Mouse (Mus musculus): ENCODE results near the gene Apob.
A peak's percentile ranks its signal among the peaks of the same experiment; 100 is the strongest.

Gene Apob

DNA sequence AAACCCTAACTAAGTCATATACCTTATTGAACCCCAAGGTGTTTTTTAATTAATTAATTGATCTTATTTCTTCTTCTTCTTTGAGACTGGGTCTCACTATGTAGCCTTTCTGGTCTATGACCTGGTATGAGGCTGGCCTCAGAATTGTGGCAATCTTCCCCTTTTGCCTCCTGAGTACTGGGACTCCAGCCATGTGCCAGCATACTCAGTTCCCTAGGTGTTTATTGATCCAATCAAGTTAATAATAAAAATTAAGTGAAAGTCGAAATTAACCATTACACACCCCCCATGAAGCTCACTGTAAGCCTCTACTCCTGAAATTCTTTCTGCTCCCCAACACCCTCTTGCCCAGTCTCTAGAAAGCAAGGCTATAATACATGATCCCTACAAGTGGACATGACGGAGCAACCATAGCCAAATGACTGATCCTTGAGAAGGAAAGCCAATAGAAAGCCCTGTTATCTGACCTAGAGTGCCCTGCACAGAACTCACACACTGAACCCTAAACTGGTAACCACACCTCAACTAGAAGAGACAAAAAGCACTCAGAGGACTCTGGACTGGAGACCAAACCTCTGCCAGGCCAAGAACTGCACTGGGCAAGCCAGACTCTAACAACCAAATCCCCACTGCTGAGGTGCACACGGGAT lies 60.8 kb downstream of the Apob start:
- no peak for DNase-seq (ENCODE audit: low spot score in 2 of 2)

DNA sequence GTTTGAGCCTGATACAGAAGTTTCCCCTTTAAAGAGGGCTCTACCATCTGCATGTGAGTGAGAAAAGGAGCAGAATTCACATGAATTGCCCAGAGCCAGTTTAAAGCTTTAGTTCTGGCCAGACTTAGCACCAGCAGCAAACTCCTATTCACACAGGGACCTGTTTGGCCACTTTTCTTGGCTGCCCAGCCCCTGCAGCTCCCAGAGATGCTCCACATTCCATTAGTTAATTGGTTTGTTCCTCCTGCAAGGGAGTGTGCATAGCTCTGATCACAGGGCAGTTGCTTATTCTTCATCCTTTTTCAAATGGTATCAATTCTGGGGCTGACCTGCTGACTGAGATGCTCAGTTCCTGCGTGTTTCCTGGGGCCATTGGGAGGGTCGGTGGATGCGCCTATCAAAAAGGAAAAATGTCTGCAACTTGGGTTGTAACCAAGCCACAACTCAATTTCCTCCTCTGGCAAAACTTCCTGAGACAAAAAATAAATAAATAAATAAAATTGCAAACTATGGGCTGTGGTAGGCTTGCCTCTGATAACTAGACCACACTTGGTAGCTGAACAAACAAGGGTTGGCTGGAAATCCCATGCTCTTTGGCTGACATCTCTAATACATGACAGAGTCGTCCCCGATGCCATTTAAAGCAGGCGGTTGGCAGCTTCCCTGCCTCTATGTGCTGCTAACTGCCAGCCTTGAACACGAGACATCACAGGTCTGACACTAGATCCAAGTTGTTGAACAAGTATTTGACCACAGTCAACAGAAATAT lies 65.4 kb downstream of the Apob start:
- DNase-seq (ENCODE audit: low spot score in 2 of 2) = peak in 1 of 2 experiments; percentile 20

DNA sequence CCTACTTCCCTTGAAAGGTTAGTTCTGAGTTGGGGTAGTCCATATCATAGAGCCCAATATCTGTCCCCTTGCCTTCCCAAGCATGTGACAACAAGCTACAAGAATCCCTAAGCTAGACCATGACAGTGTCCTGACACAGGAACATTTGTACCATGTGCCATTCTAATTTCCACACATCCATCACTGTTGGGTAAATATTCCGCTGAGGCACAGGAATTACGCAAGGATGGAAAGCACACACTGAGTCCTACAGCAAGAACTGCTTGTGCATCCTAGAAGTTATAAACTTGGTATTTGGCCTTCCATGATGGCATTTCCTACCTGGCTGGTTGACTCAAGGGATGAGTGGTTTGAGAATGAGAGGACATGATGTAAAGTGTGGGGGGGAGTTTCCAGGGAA lies 69.6 kb downstream of the Apob start:
- DNase-seq (ENCODE audit: low spot score in 2 of 2) = no peak

DNA sequence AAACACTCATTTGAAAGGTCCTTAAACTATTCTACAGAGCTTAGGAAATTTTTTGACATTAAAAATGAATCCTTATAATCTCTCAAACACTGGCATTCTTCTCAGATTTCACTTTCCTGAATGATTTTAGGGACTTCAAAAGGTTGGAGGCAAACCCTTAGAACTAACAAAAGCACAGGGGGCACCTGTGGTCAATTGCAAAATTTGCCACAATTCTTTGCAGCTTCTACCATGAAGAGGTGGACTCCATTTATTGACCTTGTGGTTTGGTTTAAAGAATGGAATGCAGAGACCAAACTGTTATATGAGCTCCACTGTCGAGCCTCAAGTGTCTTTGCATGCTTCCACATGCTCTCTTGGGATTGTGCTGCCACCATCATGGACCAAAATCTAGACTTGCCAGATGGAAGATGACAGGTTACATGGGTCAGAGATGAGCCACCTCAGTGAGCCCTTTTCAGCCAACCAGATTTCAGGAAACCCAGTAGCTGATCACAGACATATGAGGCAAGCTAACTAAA lies 70.4 kb downstream of the Apob start:
- DNase-seq (ENCODE audit: low spot score in 2 of 2) = no peak

DNA sequence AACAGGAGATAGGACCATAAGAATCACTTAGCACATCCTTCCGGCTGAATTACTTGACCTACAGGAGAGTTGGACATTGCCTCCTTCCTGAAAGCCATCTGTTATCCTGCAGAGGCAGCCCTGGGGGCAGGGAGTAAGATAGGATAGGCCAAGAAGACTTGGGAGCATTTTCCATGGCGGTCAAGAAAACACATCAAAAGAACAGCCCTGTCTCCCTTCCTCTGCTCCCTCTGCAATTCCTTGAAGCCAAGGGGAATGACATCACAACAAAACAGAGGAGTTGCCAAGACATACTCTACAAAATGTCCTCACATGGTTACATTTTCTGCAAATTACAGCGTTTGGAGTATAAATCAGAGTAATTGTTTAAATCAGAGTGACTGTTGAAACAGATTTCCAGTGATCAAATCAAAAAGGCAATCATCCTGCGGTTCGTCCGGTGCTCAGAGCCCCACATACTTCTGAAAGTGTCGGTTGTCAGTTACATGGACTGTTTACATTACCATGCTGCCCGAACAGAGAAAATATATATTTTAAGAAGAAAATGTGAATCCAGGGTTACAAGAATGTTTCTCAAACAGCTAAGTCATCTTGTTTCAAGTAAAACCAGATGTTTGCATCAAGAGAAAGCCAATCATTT lies 78.7 kb downstream of the Apob start:
- DNase-seq (ENCODE audit: low spot score in 2 of 2) = no peak

DNA sequence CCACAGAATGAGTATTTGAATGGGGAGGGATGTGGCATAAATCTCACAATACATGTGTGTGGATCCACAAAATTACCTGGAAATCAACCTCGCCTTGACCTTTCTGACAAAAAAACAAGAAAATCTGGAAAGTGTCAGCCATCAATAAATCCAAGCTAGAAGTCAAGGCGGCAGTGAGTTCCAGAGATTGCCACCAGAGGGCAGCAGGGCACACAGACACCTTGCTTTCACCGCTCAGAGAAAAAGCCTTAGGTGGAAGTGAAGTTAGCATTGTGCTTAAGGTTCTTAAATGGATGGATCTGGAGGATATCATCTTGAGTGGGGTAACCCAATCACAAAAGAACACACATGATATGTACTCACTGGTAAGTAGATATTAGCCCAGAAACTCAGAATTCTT lies 82.1 kb downstream of the Apob start:
- peak; percentile 51 to 70 for DNase-seq (ENCODE audit: low spot score in 2 of 2)

DNA sequence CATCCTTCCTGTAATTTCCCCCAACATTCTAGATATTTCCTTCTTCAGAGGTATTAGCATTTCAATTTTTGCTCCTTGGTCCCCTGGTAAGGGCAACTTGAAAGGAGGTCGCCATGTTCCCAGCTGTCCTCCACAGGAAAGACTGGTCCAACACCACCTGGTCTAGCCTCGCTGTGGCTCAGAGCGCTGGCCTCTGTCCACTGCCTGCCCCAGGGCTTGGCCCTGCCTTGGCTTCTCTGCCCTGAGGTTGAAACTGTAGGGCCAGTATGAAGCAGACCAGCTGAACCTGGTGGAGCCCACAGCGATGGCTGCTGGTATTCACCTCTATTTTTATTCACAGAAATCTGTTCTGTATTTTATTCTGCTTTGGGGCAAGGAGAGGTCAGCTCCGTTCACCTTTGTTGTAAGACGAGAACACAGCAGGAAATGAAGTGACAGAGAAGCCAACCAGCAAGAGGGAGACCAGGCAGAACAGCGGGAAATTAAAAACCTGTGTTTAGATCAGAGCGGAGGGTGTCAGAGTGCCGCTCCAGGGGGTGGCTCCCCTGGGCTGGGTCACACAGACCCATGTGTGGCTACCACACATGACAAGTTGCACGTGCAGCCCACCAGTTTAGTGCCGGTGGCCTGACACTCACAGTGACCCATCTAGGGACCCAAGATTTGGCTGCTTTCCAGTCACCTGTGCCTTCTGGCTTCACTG lies 86.1 kb downstream of the Apob start:
- DNase-seq (ENCODE audit: low spot score in 2 of 2) = no peak

Data from right cerebral cortex, postnatal 10 days (tissue).